Mouse (Mus musculus) liver, embryonic 14.5 days (tissue): ENCODE data around the gene Msi2.

Source experiments
- CTCF ChIP-seq: IDR thresholded peaks from 2 replicates; pipeline ENCODE4 v1.5.1; 2016; ENCODE audit warnings: antibody characterized with exemption, low read depth, control low read depth
- EP300 ChIP-seq: IDR thresholded peaks from 2 replicates; pipeline ENCODE4 v1.6.1; 2016; ENCODE audit warnings: antibody characterized with exemption, low read depth

DNA sequence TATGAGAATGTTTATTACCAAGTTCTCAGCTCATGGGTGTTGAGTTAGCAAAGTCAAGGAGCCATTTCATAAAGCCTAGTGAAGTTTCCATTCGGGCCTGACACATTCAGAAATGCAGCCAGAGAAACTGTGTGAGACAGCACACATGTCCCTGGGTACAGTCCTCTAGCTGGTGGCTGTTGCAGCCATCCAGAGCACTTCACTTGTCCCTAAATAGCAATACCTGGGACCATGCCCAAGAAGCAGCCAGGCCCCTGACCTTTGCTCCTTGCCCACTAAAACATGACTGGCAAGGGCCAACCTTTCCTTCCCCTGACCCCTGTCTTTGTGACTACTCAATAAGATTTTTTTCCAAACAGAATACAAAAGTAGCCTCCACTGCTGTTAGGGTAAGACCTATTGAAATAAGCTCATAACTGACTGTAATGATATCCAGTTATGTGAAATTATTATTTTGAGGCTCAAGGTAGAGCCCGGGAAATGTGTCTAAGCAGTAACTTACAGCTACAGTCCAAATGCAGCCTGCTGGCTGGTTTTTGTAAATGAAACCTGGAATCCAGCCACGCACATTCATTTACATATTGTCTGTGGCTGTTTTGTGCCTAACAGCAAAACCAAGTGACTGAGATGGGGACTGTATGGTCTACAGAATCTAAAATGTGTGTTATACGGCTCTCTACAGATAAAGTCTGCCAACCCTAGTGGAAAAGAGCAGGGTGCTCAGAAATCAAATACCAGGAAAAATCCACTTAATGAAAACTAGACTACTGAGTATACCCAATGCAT is 143.5 kb downstream of the Msi2 start:
- TF ChIP-seq CTCF (no peak), EP300 (no peak)
